Mouse (Mus musculus) heart, postnatal 0 days (tissue): ENCODE measurements around the gene Trmt11.
"Not testable (repeated sequence)": the region's sequence is repeated elsewhere in the genome, so short reads cannot be mapped to it uniquely, and the experiment has no call there.

Source experiments
- CTCF ChIP-seq: IDR thresholded peaks from 2 replicates; pipeline ENCODE4 v1.5.1; 2016; ENCODE audit warnings: antibody characterized with exemption, control low read depth, low read depth
- EP300 ChIP-seq: IDR thresholded peaks from 2 replicates; pipeline ENCODE4 v1.6.1; 2016; ENCODE audit warnings: antibody characterized with exemption, low read depth

GRCm38 (mm10) chr10:30628444-30628843, 27.9 kb upstream of the Trmt11 start:
- not testable (repeated sequence) for TF ChIP-seq CTCF, EP300
